Mouse (Mus musculus) stomach, embryonic 16.5 days (tissue): ENCODE results near the gene Cma1. TPM values are rescaled to one million over a fixed set of nuclear protein-coding genes. Genes with fewer than 3 reads are reported as not detected.

Source experiments
- ATAC-seq: fragments of 200-750 bp; cut with Nextera tagmentation; 2 replicates; pipeline ENCODE4 v1.8.0; 2017; ENCODE audit warnings: moderate number of reproducible peaks, moderate TSS enrichment; ENCODE audit not compliant: insufficient read depth, low FRiP score
- H3K27ac ChIP-seq: fragments of 300-500 bp; sonication (generic); 2 replicates; pipeline ENCODE4 v1.5.1; 2014; ENCODE audit warnings: low read length
- H3K27me3 ChIP-seq: fragments of 300-500 bp; sonication (generic); 2 replicates; pipeline ENCODE4 v1.6.1; 2014; ENCODE audit warnings: low read length, control low read depth, mixed read lengths; ENCODE audit not compliant: control insufficient read depth, insufficient read depth
- H3K36me3 ChIP-seq: fragments of 300-500 bp; sonication (generic); 2 replicates; pipeline ENCODE4 v1.6.1; 2014; ENCODE audit warnings: low read length; ENCODE audit not compliant: control insufficient read depth, insufficient read depth
- H3K4me1 ChIP-seq: fragments of 300-500 bp; sonication (generic); 2 replicates; pipeline ENCODE4 v1.6.1; 2014; ENCODE audit warnings: low read length, control low read depth, mixed read lengths; ENCODE audit not compliant: control insufficient read depth, insufficient read depth
- H3K4me2 ChIP-seq: fragments of 300-500 bp; sonication (generic); 2 replicates; pipeline ENCODE4 v1.6.1; 2014; ENCODE audit warnings: low read depth, low read length, mixed read lengths
- H3K4me3 ChIP-seq: fragments of 300-500 bp; sonication (generic); replicated peaks from 2 replicates; pipeline ENCODE4 v1.5.1; 2014; ENCODE audit warnings: mild to moderate bottlenecking, low read length
- H3K9ac ChIP-seq: fragments of 300-500 bp; sonication (generic); 2 replicates; pipeline ENCODE4 v1.6.1; 2014; ENCODE audit warnings: low read length
- H3K9me3 ChIP-seq: fragments of 300-500 bp; sonication (generic); replicated peaks from 2 replicates; pipeline ENCODE4 v1.6.1; 2016; ENCODE audit warnings: low read length, control low read depth; ENCODE audit not compliant: control insufficient read depth
- WGBS: fragments of 180-500 bp; shearing (Covaris S2); extraction: QIAGEN DNeasy Blood & Tissue Kit; methylation state at CpG from one replicate; pipeline ENCODE4 v1.1.7; 2014; 5-methylcytosine and 5-hydroxymethylcytosine counted together
- polyA plus RNA-seq: library from polyadenylated mRNA; unstranded; fragments of >200 nt; fragmentation: Nextera tagmentation; extraction: Ambion mirVana; gene quantifications from 2 replicates; pipeline ENCODE4 v1.2.1, GENCODE M21; 2015

The Cma1 gene
- polyA plus RNA-seq, 1 experiment from 2014 or later = 33.3 TPM

GRCm38 (mm10) chr14:55898947-55899346, 45.5 kb downstream of the Cma1 start:
- Histone ChIP-seq H3K9ac (no peak overlapping the region; the same call in 1 of the 2 replicates), H3K27ac (peak overlapping the region; percentile 68; the same call in 1 of the 2 replicates), H3K4me1 (peaks cover 11% of the 10 kb centered on the region), H3K36me3 (peaks cover 11% of the 10 kb centered on the region; the same call in 1 of the 2 replicates), H3K9me3 (no peaks in the 10 kb centered on the region), H3K4me2 (peak overlapping the region; percentile 77; the same call in 1 of the 2 replicates), H3K4me3 (peak overlapping the region; percentile 54; the same call in 1 of the 2 replicates), H3K27me3 (no peaks in the 10 kb centered on the region)
- ATAC-seq = no peak
- WGBS = 84% methylated on average over 7 of the region's 7 CpGs

DNA sequence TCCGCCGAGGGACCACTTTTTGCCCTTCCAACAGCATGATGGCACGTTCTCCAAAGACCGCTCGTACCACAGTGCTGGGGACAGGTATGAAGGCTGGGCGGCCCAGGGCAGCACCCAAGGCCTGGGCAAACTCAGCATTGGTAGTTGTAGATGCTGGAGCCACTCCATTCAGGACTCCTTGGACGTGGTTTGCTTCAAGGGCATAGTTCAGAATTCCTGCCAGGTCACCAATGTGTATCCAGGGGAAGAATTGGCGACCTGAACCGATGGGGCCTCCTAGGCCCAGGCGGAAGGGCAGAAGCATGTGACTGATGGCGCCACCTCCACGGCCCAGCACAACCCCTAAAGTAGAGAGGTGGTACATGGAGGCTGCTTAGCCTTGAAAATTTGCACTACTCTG, 46.8 kb downstream of the Cma1 start:
- ATAC-seq = no peak
- WGBS = 89% methylated on average over 12 of the region's 12 CpGs
- Histone ChIP-seq H3K9ac (no peak overlapping the region), H3K9me3 (no peaks in the 10 kb centered on the region), H3K27me3 (no peaks in the 10 kb centered on the region), H3K27ac (no peak overlapping the region), H3K4me2 (no peak overlapping the region), H3K36me3 (peaks cover 11% of the 10 kb centered on the region), H3K4me1 (peaks cover 11% of the 10 kb centered on the region), H3K4me3 (no peak overlapping the region)

Other genes starting within 250 kb of the Cma1 start
- 53.1 and 72.9 TPM in 2 replicates for gene Tgm1, start 230.7 kb downstream of the Cma1 start, polyA plus RNA-seq
- gene Rabggta, start 222.4 kb downstream of the Cma1 start, polyA plus RNA-seq = 36.3 and 37.1 TPM in 2 replicates
- 107 and 125 TPM in 2 replicates for gene Dhrs1, start 199.0 kb downstream of the Cma1 start, polyA plus RNA-seq
- 23.8 and 28.4 TPM in 2 replicates for gene Nop9, start 199.0 kb downstream of the Cma1 start, polyA plus RNA-seq
- 14.8 and 15.1 TPM in 2 replicates for gene Cideb, start 186.2 kb downstream of the Cma1 start, polyA plus RNA-seq
- 0.71 and 0.81 TPM in 2 replicates for gene Ltb4r2, start 183.2 kb downstream of the Cma1 start, polyA plus RNA-seq
- 2.4 and 4.8 TPM in 2 replicates for gene Ltb4r1, start 178.7 kb downstream of the Cma1 start, polyA plus RNA-seq
- gene Adcy4, start 160.6 kb downstream of the Cma1 start, polyA plus RNA-seq = 7.7 and 8.2 TPM in 2 replicates
- 32.7 and 34.4 TPM in 2 replicates for gene Ripk3, start 155.8 kb downstream of the Cma1 start, polyA plus RNA-seq
- 32.9 and 33.9 TPM in 2 replicates for gene Nfatc4, start 121.5 kb downstream of the Cma1 start, polyA plus RNA-seq
- gene Nynrin, start 90.7 kb downstream of the Cma1 start, polyA plus RNA-seq = 18.0 and 19.3 TPM in 2 replicates
- gene Cbln3, start 60.3 kb downstream of the Cma1 start, polyA plus RNA-seq = 0.45 and 0.66 TPM in 2 replicates
- 18.5 and 21.7 TPM in 2 replicates for gene Khnyn, start 59.7 kb downstream of the Cma1 start, polyA plus RNA-seq
- 65.5 and 66.5 TPM in 2 replicates for gene Sdr39u1, start 44.4 kb downstream of the Cma1 start, polyA plus RNA-seq
- gene Cma2, start 6.3 kb upstream of the Cma1 start, polyA plus RNA-seq = not detected in 2 replicates
- 0.22 and 0.48 TPM in 2 replicates for gene Mcpt1, start 73.3 kb upstream of the Cma1 start, polyA plus RNA-seq
- gene Mcpt9, start 85.8 kb upstream of the Cma1 start, polyA plus RNA-seq = not detected in 2 replicates
- gene Mcpt2, start 97.4 kb upstream of the Cma1 start, polyA plus RNA-seq = 0.65 and 0.75 TPM in 2 replicates
- 1.5 and 2.1 TPM in 2 replicates for gene Mcpt4, start 117.6 kb upstream of the Cma1 start, polyA plus RNA-seq
- gene Mcpt8, start 140.6 kb upstream of the Cma1 start, polyA plus RNA-seq = 2.1 and 4.3 TPM in 2 replicates
- 0.92 and 1.7 TPM in 2 replicates for gene Ctsg, start 157.9 kb upstream of the Cma1 start, polyA plus RNA-seq
- not detected in 2 replicates for gene Gzme, start 175.9 kb upstream of the Cma1 start, polyA plus RNA-seq
- gene Gzmd, start 187.9 kb upstream of the Cma1 start, polyA plus RNA-seq = not detected in 2 replicates
- not detected in 2 replicates for gene Gzmg, start 214.9 kb upstream of the Cma1 start, polyA plus RNA-seq
- not detected in 2 replicates for gene Gzmn, start 229.9 kb upstream of the Cma1 start, polyA plus RNA-seq